Comparison of ENCODE assay signal across 9 mouse cellular contexts in genomic region chr1:136231596-136231995, GRCm38 (mm10). TPM values are rescaled to one million over a fixed set of nuclear protein-coding genes. Genes with fewer than 3 reads are reported as not detected.
A peak's percentile ranks its signal among the peaks of the same experiment; 100 is the strongest.
DNase-seq lines count a peak whose midpoint lies in the region; ATAC-seq lines count a peak whose summit lies in the region.
"Had no signal": no experiment of that assay in that cellular context is flagged by ENCODE, and none has a peak within 500 bp of the region (broad histone marks: within the 10 kb centered on the region; RNA-seq: fewer than 3 reads in every experiment).

No protein-coding gene starts in this region.

- peaks cover 66% of the 10 kb centered on the region for H3K4me1 ChIP-seq in heart, embryonic 10.5 days
- H3K4me1 ChIP-seq in hindbrain, embryonic 14.5 days (replicated peaks; ENCODE audit: control insufficient read depth, insufficient read depth, low read length) = peaks cover 45% of the 10 kb centered on the region
- H3K4me1 ChIP-seq in midbrain, embryonic 15.5 days = peaks cover 63% of the 10 kb centered on the region

- no peak for ATAC-seq in hindbrain, embryonic 14.5 days (ENCODE audit: low FRiP score)
- no peak for ATAC-seq in midbrain, embryonic 15.5 days (replicated peaks)
- ATAC-seq in erythroblast, adult 5-6 weeks (replicated peaks; ENCODE audit: low FRiP score, poor library complexity, severe bottlenecking) = no peak

- peak overlapping the region; percentile 24; the same call in 1 of the 2 replicates for H3K9ac ChIP-seq in hindbrain, embryonic 14.5 days
- H3K9ac ChIP-seq in midbrain, embryonic 15.5 days = no peak overlapping the region

- H3K4me3 ChIP-seq in heart, embryonic 10.5 days = peak overlapping the region; percentile 70
- H3K4me3 ChIP-seq in hindbrain, embryonic 14.5 days (replicated peaks; ENCODE audit: low read length) = peak overlapping the region; percentile 48
- no peak overlapping the region for H3K4me3 ChIP-seq in midbrain, embryonic 15.5 days

- H3K27ac ChIP-seq in heart, embryonic 10.5 days = no peak overlapping the region
- no peak overlapping the region for H3K27ac ChIP-seq in hindbrain, embryonic 14.5 days
- H3K27ac ChIP-seq in midbrain, embryonic 15.5 days = no peak overlapping the region

- H3K4me2 ChIP-seq in hindbrain, embryonic 14.5 days (replicated peaks) = peak overlapping the region; percentile 63
- peak overlapping the region; percentile 84 for H3K4me2 ChIP-seq in midbrain, embryonic 15.5 days

- no peaks in the 10 kb centered on the region for H3K9me3 ChIP-seq in heart, embryonic 10.5 days
- no peaks in the 10 kb centered on the region for H3K9me3 ChIP-seq in hindbrain, embryonic 14.5 days (ENCODE audit: control insufficient read depth, low read length)
- no peaks in the 10 kb centered on the region for H3K9me3 ChIP-seq in midbrain, embryonic 15.5 days

- H3K27me3 ChIP-seq in heart, embryonic 10.5 days (ENCODE audit: insufficient read depth, poor library complexity, severe bottlenecking) = peaks cover 82% of the 10 kb centered on the region
- 0 out of 2 replicates have a peak, but pooled peaks cover 7% of the 10 kb centered on the region for H3K27me3 ChIP-seq in hindbrain, embryonic 14.5 days (ENCODE audit: control insufficient read depth, insufficient read depth, low read length)
- H3K27me3 ChIP-seq in midbrain, embryonic 15.5 days (replicated peaks) = no peaks in the 10 kb centered on the region

- DNase-seq in heart, embryonic 10.5 days (ENCODE audit: low spot score) = no peak
- DNase-seq in heart, adult 11 months = no peak
- DNase-seq in R1 (ENCODE audit: low read depth, low spot score) = peak; percentile 75
- no peak for DNase-seq in hindbrain, embryonic 14.5 days (ENCODE audit: low spot score)
- no peak for DNase-seq in adrenal gland, adult 8-10 months
- no peak for DNase-seq in thymus, postnatal 0 days (ENCODE audit: low spot score)
- DNase-seq: heart, postnatal 4 days had no signal

- no peaks in the 10 kb centered on the region for H3K36me3 ChIP-seq in heart, embryonic 10.5 days
- no peaks in the 10 kb centered on the region for H3K36me3 ChIP-seq in hindbrain, embryonic 14.5 days (replicated peaks; ENCODE audit: control insufficient read depth, insufficient read depth)
- H3K36me3 ChIP-seq in midbrain, embryonic 15.5 days (replicated peaks) = no peaks in the 10 kb centered on the region

- WGBS in heart, embryonic 10.5 days = 7% methylated on average over 6 of the region's 6 CpGs
- WGBS in hindbrain, embryonic 14.5 days = 2% methylated on average over 6 of the region's 6 CpGs
- WGBS in midbrain, embryonic 15.5 days = 4% methylated on average over 6 of the region's 6 CpGs

RNA-seq across cellular contexts. Expression of gene Inava, which starts 2.5 kb away (rescaled TPM):
- polyA plus RNA-seq in heart, embryonic 10.5 days (2016; fragmentation: Nextera tagmentation; extraction: Ambion mirVana) = 2.5 and 7.9 TPM in 2 replicates
- 2.6 and 2.8 TPM in 2 replicates for polyA plus RNA-seq in hindbrain, embryonic 14.5 days (2014; fragmentation: Nextera tagmentation; extraction: Ambion mirVana)
- polyA plus RNA-seq in midbrain, embryonic 15.5 days (2015; fragmentation: Nextera tagmentation; extraction: Ambion mirVana) = 2.2 and 2.3 TPM in 2 replicates
- total RNA-seq in adrenal gland, adult 8-10 months (2022) = under 1 TPM in 1 of 4 experiments, not detected in 3; 0.08 TPM
- polyA plus RNA-seq in thymus, postnatal 0 days (2015; fragmentation: Nextera tagmentation; extraction: Ambion mirVana) = 5.0 and 5.9 TPM in 2 replicates
- not detected in 2 replicates for total RNA-seq in erythroblast, adult 5-6 weeks (2015; ENCODE audit: low replicate concordance)
- total RNA-seq in erythroblast, adult 5-6 weeks (2017; ENCODE audit: low replicate concordance) = not detected in 2 replicates
- total RNA-seq: heart, postnatal 4 days had no signal

RNA-seq across cellular contexts. Expression of gene Mroh3, which starts 19.0 kb away (rescaled TPM):
- 0.11 TPM in 1 of 2 replicates, not detected in the other for polyA plus RNA-seq in heart, embryonic 10.5 days (2016; fragmentation: Nextera tagmentation; extraction: Ambion mirVana)
- not detected in 2 replicates for polyA plus RNA-seq in hindbrain, embryonic 14.5 days (2014; fragmentation: Nextera tagmentation; extraction: Ambion mirVana)
- polyA plus RNA-seq in midbrain, embryonic 15.5 days (2015; fragmentation: Nextera tagmentation; extraction: Ambion mirVana) = not detected in 2 replicates
- not detected for total RNA-seq in adrenal gland, adult 8-10 months (2022)
- 0.05 and 0.46 TPM in 2 replicates for polyA plus RNA-seq in thymus, postnatal 0 days (2015; fragmentation: Nextera tagmentation; extraction: Ambion mirVana)
- total RNA-seq in erythroblast, adult 5-6 weeks (2015; ENCODE audit: low replicate concordance) = not detected in 2 replicates
- 0.42 TPM in 1 of 2 replicates, not detected in the other for total RNA-seq in erythroblast, adult 5-6 weeks (2017; ENCODE audit: low replicate concordance)
- total RNA-seq: heart, postnatal 4 days had no signal

RNA-seq across cellular contexts. Expression of gene Gpr25, which starts 29.1 kb away (rescaled TPM):
- not detected in 2 replicates for polyA plus RNA-seq in heart, embryonic 10.5 days (2016; fragmentation: Nextera tagmentation; extraction: Ambion mirVana)
- polyA plus RNA-seq in hindbrain, embryonic 14.5 days (2014; fragmentation: Nextera tagmentation; extraction: Ambion mirVana) = 1.2 and 2.3 TPM in 2 replicates
- polyA plus RNA-seq in midbrain, embryonic 15.5 days (2015; fragmentation: Nextera tagmentation; extraction: Ambion mirVana) = 0.49 and 0.62 TPM in 2 replicates
- under 1 TPM in 1 of 4 experiments, not detected in 3; 0.38 TPM for total RNA-seq in adrenal gland, adult 8-10 months (2022)
- polyA plus RNA-seq in thymus, postnatal 0 days (2015; fragmentation: Nextera tagmentation; extraction: Ambion mirVana) = 2.0 and 2.3 TPM in 2 replicates
- not detected in 2 replicates for total RNA-seq in erythroblast, adult 5-6 weeks (2015; ENCODE audit: low replicate concordance)
- total RNA-seq in erythroblast, adult 5-6 weeks (2017; ENCODE audit: low replicate concordance) = not detected in 2 replicates
- total RNA-seq: heart, postnatal 4 days had no signal
